Mouse (Mus musculus) liver, embryonic 16.5 days (tissue): ENCODE results near the gene Nt5c1b. TPM values are rescaled to one million over a fixed set of nuclear protein-coding genes. Genes with fewer than 3 reads are reported as not detected.

Experiments used
- ATAC-seq: fragments of 200-750 bp; cut with Nextera tagmentation; 2 replicates; pipeline ENCODE4 v1.8.0; 2017; ENCODE audit warnings: low read depth, mild to moderate bottlenecking, moderate number of reproducible peaks, moderate library complexity
- H3K27ac ChIP-seq: fragments of 300-500 bp; sonication (generic); 2 replicates; pipeline ENCODE4 v1.5.1; 2014; ENCODE audit warnings: mild to moderate bottlenecking, low read length
- H3K27me3 ChIP-seq: fragments of 300-500 bp; sonication (generic); 2 replicates; pipeline ENCODE4 v1.6.1; 2014; ENCODE audit warnings: low read depth, low read length, mixed read lengths; ENCODE audit not compliant: control insufficient read depth, insufficient read depth
- H3K36me3 ChIP-seq: fragments of 300-500 bp; sonication (generic); 2 replicates; pipeline ENCODE4 v1.6.1; 2014; ENCODE audit warnings: mild to moderate bottlenecking; ENCODE audit not compliant: control insufficient read depth, insufficient read depth
- H3K4me1 ChIP-seq: fragments of 300-500 bp; sonication (generic); 2 replicates; pipeline ENCODE4 v1.6.1; 2014; ENCODE audit warnings: low read depth, low read length, mixed read lengths; ENCODE audit not compliant: control insufficient read depth
- H3K4me2 ChIP-seq: fragments of 300-500 bp; sonication (generic); 2 replicates; pipeline ENCODE4 v1.6.1; 2014; ENCODE audit warnings: low read depth, low read length, mixed read lengths
- H3K4me3 ChIP-seq: fragments of 300-500 bp; sonication (generic); 2 replicates; pipeline ENCODE4 v1.5.1; 2014; ENCODE audit warnings: low read depth, mild to moderate bottlenecking, low read length
- H3K9ac ChIP-seq: fragments of 300-500 bp; sonication (generic); 2 replicates; pipeline ENCODE4 v1.6.1; 2014; ENCODE audit warnings: low read depth, low read length
- H3K9me3 ChIP-seq: fragments of 300-500 bp; sonication (generic); replicated peaks from 2 replicates; pipeline ENCODE4 v1.6.1; 2016; ENCODE audit warnings: low read length; ENCODE audit not compliant: control insufficient read depth
- WGBS: fragments of 180-500 bp; shearing (Covaris S2); extraction: QIAGEN DNeasy Blood & Tissue Kit; methylation state at CpG from one replicate; pipeline ENCODE4 v1.1.7; 2014; ENCODE audit not compliant: insufficient replicate concordance; 5-methylcytosine and 5-hydroxymethylcytosine counted together
- polyA plus RNA-seq: library from polyadenylated mRNA; unstranded; fragments of >200 nt; fragmentation: Nextera tagmentation; extraction: Ambion mirVana; gene quantifications from 2 replicates; pipeline ENCODE4 v1.2.1, GENCODE M21; 2015

The Nt5c1b gene
- polyA plus RNA-seq, 1 experiment from 2014 or later, result not detected

GRCm38 (mm10) chr12:10410511-10411179 lies 40.9 kb downstream of the Nt5c1b start:
- ATAC-seq, result no peak
- H3K4me1 ChIP-seq, result no peaks in the 10 kb centered on the region
- H3K36me3 ChIP-seq, result no peaks in the 10 kb centered on the region
- H3K27me3 ChIP-seq, result no peaks in the 10 kb centered on the region
- H3K27ac ChIP-seq, result no peak overlapping the region
- H3K9me3 ChIP-seq, result no peaks in the 10 kb centered on the region
- H3K4me2 ChIP-seq, result no peak overlapping the region
- H3K9ac ChIP-seq, result no peak overlapping the region
- 73% methylated on average over 3 of the region's 3 CpGs for WGBS
- H3K4me3 ChIP-seq, result no peak overlapping the region

DNA sequence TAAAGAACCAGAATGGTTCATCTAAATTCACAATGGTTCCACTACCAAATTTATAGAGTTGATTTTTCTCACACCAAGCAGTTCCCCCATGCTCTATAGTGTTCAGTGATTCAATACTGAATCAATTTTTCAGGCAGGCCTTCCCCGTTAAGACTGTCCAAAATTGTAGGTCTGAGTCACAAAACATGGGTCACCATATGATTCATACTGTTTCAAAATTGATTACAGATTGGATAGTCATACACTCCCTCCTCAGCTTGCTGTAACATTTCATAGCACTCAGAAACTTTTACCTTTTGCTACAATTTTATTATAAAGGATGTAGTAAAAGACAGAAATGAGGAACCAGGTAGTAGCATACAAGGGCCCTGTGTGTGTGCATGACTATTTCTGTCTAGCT lies 41.7 kb downstream of the Nt5c1b start:
- Histone ChIP-seq H3K4me3 (no peak overlapping the region), H3K4me2 (no peak overlapping the region), H3K27ac (no peak overlapping the region), H3K27me3 (no peaks in the 10 kb centered on the region), H3K9ac (no peak overlapping the region), H3K36me3 (no peaks in the 10 kb centered on the region), H3K9me3 (no peaks in the 10 kb centered on the region), H3K4me1 (no peaks in the 10 kb centered on the region)
- ATAC-seq, result no peak
- WGBS, result 50% methylated on average over 1 of the region's 1 CpGs

- WGBS, result 46% methylated on average over 3 of the region's 3 CpGs
- no peak overlapping the region for H3K27ac ChIP-seq
- no peaks in the 10 kb centered on the region for H3K4me1 ChIP-seq
- no peaks in the 10 kb centered on the region for H3K36me3 ChIP-seq
- no peaks in the 10 kb centered on the region for H3K9me3 ChIP-seq
- H3K4me2 ChIP-seq, result no peak overlapping the region
- H3K4me3 ChIP-seq, result no peak overlapping the region
- H3K27me3 ChIP-seq, result no peaks in the 10 kb centered on the region
- ATAC-seq, result no peak
- no peak overlapping the region for H3K9ac ChIP-seq
Observed at GRCm38 (mm10) chr12:10422347-10422746, 52.6 kb downstream of the Nt5c1b start.

- H3K27me3 ChIP-seq, result no peaks in the 10 kb centered on the region
- no peak overlapping the region for H3K4me3 ChIP-seq
- H3K4me1 ChIP-seq, result no peaks in the 10 kb centered on the region
- WGBS, result 56% methylated on average over 9 of the region's 9 CpGs
- no peak overlapping the region for H3K27ac ChIP-seq
- no peak overlapping the region for H3K9ac ChIP-seq
- no peaks in the 10 kb centered on the region for H3K36me3 ChIP-seq
- no peaks in the 10 kb centered on the region for H3K9me3 ChIP-seq
- no peak overlapping the region for H3K4me2 ChIP-seq
- ATAC-seq, result no peak
Observed at GRCm38 (mm10) chr12:10425982-10426863, 56.5 kb downstream of the Nt5c1b start.

- WGBS, result 61% methylated on average over 1 of the region's 1 CpGs
- Histone ChIP-seq H3K27ac (no peak overlapping the region), H3K36me3 (no peaks in the 10 kb centered on the region), H3K9ac (no peak overlapping the region), H3K4me1 (no peaks in the 10 kb centered on the region), H3K4me3 (no peak overlapping the region), H3K4me2 (no peak overlapping the region), H3K9me3 (no peaks in the 10 kb centered on the region), H3K27me3 (no peaks in the 10 kb centered on the region)
- no peak for ATAC-seq
Observed at GRCm38 (mm10) chr12:10430999-10431398, 61.2 kb downstream of the Nt5c1b start.

- WGBS, result 30% methylated on average over 15 of the region's 15 CpGs
- Histone ChIP-seq H3K27ac (no peak overlapping the region), H3K36me3 (no peaks in the 10 kb centered on the region), H3K9ac (no peak overlapping the region), H3K27me3 (no peaks in the 10 kb centered on the region), H3K4me2 (no peak overlapping the region), H3K9me3 (no peaks in the 10 kb centered on the region), H3K4me3 (no peak overlapping the region), H3K4me1 (no peaks in the 10 kb centered on the region)
- ATAC-seq, result no peak
Observed at GRCm38 (mm10) chr12:10438054-10439001, 68.6 kb downstream of the Nt5c1b start.

Other genes with a start within 250 kb of the Nt5c1b start
- 13.9 and 14.6 TPM in 2 replicates for gene Rdh14, start 20.8 kb downstream of the Nt5c1b start, polyA plus RNA-seq